Mouse (Mus musculus) stomach, postnatal 0 days (tissue): Measurements from ENCODE around the gene Fbxo4.

Experiments used
- CTCF ChIP-seq: IDR thresholded peaks from 2 replicates; pipeline ENCODE4 v1.5.1; 2016; ENCODE audit warnings: antibody characterized with exemption, low read depth, mild to moderate bottlenecking, moderate library complexity
- EP300 ChIP-seq: optimal IDR thresholded peaks from 2 replicates; pipeline ENCODE3; 2016; ENCODE audit warnings: antibody characterized with exemption

DNA sequence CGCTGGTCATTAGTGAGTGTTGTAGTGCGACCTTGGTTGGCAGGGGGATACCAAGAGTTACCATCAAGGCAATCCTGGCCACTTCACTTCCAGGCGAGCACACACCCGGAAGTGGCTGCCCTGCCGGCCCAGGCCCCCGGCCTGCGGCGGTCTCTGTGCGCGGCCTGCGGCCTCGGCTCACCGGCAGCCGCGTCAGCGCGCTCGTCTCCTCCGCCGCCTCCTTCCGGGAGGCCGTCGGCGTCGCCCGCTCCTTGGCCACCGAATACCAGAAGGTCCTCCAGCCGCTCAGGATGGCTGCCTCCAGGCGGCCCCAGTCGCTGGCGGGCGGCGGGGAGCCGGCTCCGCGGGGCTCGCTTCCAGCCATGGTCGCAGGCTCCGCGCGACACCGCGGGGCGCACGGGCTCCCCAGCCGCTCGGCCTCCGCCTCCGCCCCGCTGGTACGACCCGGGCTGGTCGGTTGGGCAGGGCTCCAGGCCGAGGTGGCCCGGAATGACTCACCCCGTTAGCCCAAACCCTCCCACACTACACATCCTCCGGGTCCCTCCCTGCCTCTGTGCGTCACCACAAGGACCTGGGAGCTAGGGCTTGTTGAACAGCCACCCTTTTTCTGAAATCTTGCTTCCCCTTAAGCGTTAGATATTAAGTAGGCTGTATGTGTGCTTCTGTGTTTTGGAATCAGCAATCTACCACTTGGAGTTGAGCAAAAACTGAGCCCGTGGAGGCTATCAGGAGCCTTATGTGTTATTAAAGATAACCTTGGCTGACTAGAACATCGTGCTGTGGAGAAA lies at the start of gene Fbxo4:
- TF ChIP-seq CTCF (no peak), EP300 (no peak)
